Mouse (Mus musculus): ENCODE results near the gene Apba2.

DNA sequence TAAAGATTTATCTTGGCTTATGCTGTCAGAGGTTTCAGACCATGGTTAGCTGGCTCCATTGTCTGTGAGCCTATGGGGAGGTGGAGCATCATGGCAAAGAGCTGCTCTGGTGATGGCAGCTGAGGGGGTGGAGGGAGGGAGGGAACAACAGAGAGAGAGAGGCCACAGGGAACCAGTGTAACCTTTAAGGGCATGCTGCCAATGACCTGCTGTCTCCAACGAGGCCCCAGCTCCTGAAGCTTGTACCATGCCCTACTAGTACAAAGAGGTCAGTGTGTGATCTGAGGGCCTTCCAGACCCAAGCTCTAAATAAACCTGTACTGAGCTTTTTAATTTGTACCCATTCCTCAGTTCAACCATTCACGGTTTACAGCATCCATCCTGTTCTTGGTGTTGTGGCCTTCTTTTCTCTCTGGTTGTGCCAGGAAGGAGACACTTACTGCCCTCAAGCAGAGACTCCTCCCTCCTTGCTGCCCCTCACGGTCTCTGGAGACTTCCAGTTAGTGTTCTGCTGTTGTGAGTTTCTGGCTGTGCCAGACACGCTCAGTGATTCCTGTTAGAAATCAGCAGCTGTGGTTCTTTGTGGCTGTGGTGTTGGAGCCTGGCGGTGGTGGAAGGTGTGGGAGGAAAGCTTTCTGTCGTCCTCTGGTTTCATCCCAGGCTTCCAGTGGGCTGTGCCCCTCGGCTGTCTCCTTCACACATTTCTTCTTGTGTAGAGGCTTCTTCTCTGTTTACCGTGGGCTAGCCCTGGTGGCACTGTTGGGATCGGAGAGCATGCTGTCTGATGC lies 60.4 kb downstream of the Apba2 start:
- TF ChIP-seq CTCF (IDR thresholded peaks at IDR 0.05; ENCODE audit: insufficient read depth, low read length) (no peak), POLR2A (IDR thresholded peaks at IDR 0.05; ENCODE audit: borderline replicate concordance, extremely low read depth, low read depth, low read length) (no peak)

Measured in lung, adult 2 months (tissue).